Mouse (Mus musculus) cerebellum, postnatal 4 days (tissue): ENCODE measurements at regions not wholly inside any gene's neighbourhood (a gene's known extent, or its start where the extent isn't known, plus 50 kb on each side); places are given as distances from the start of the nearest gene placed in this dataset.

ENCODE experiments used
- DNase-seq, 2 experiments: peaks; one replicate each; pipeline ENCODE4 v3.0.0; 2022; ENCODE audit warnings: low spot score in 2 of 2, mixed read lengths in 1 of 2

DNA sequence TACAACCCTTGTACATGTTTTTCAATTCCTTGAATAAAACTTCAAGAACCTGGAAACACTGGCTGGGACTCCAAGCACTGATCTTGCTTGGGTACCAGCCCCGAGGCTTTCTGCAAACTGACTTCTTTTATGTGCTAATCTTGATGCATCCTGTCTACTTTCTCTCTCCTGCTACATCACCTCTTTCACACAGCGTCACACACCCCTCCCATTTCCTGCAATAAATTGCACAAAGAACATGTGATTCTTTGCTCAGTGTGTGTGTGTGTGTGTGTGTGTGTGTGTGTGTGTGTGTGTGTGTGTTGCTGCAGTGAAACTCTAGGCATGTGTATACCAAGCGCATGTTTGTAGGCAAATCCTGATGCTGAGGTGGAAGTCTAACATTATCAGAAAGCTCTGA lies 487.7 kb upstream of the Hs6st1 start:
- no peak for DNase-seq

DNA sequence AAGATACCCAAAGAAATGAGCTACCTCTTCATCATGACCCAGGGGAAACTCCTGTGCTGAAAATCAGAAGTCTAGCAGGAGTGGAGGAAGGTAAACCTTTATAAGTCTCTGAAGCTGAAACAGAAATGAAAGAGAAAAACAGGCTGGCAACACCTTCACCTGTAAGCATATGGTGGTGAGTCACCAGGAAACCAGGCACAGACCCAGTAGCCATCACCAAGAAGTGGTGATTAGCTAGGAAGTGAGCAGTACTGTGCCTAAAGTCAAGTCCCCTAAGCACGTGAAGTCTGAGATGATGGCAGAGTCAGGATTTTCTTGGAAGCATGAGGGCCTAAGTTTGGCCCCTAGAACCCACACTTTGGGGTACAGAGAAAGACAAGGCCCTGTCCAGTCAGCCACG lies 480.3 kb upstream of the Hs6st1 start:
- no peak for DNase-seq

DNA sequence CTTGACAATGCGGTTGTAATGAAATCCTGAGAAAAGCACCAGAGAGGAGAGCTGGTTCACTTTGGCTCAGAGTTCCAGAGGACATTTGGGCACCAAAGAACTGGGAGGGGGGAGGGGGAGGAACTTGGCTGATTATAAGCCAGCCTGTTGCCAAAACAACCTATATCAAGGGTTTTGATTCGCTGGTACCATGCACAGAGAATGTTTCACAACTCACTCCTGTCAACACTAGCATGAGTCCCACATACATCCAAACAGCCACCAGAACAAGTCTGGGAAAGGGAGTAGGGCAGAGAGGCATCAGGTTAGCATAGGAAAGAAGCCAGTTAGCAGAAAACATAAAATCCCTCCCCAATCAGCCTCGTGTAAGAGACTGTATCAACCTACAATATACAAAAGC lies 479.3 kb upstream of the Hs6st1 start:
- DNase-seq, result no peak

DNA sequence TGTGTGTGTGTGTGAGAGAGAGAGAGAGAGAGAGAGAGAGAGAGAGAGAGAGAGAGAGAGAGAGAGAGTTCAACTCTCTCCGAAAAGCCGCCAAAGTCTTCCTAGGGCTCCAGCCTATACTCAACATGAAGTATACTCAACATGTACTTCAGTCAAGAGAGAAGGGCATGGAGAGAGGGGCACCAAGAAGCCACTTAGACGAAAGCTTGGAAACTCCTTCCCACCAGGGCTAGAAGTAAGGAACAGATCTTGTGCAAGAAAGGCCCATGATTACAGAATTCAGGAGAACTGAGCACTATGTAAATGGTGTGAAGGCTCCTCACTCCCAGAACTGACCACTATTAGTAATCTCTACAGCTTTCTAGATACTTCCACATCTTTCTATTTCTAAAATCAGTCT lies 467.4 kb upstream of the Hs6st1 start:
- no peak for DNase-seq

DNA sequence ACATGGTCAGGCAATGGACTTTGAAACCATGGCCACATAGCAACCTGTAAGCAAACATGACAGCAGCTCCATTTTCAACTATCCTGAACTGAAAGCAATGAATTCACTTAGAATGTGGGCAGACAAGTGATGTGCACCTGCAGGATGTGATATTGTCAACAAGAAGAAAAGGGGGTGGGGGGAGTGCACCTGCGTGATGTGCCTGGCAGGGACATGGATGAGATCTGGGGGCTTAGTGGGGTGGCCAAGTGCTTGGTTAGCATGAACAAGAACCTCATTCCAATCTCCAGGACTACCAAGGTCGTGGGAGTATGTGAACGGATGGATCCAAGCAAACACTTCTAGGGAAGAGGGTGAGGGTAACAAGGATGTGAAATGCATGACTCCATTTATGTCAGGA lies 453.1 kb upstream of the Hs6st1 start:
- no peak for DNase-seq

DNA sequence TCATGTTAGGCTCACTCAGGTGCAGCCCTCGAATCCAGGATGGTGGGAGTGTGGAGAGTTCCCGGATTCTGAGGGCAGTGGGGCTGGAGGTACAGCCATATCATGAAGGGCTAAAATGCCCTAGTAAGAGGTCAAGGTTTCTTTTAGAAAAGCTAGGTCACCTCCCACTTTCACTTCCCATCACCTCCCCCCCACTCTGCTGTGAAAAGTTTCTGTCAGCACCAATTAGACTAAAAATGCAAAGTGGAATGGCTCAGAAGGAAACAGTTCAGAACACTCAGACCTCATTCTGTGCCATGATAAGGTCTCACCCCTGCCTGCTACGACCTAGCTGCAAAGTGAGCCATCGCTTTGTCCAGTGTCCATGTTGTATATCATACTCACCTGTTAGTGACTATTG lies 448.7 kb upstream of the Hs6st1 start:
- no peak for DNase-seq

DNA sequence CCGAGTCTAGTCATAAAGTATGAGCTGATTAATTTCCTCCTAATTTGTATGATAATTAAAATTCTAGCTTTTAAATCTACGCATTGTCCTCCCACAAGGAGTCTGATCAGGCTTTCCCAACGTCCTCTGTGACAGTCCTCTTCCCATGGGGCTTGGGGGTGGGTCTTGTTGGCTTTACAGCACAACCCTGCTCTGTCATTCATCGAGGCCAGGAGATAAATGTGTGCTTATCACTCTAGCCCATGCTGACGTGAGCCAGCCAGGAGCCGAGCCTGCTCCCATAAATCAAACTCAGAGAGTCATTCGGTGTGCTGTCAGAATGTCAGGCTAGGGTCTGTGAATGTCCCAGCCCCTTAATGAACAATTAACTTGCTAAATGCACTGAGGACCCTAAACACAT lies 425.6 kb upstream of the Hs6st1 start:
- no peak for DNase-seq

DNA sequence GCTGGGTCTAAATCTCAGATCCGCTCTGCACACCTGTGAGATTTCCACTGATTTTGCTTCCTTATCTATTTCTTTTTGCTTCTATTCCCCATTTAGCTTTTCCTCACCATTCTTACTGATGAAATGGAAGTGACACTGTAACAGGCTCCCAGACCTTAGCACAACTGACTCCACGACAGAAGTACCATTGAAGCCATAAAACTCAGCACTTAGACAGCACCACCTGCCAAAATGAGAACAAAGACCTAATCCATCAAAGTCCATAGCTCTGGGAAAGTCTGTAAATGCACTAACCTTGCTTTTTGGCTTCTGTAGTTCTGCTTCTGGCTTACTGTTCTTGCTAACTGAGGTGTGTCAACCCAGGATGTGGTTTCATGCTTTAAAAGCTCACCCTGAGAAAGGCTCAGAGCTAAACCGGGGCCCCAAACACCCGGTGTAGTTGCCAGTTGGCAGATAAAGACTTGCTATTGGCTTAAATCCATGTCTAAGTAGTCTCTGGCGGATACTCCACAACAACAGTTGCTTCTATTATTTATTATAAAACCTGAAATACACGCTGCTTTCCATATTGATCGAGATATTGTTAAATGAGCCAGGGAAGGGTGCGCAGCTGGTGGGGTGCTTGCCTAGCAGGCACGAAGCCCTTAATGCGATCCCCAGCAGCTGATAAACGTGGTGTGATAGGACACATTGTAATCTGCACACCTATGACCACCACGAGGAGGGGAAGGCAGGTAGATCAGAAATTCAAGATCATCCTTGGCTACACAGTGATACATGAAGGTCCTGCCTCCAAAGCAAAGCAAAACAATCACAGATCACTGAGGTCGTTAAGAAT lies 414.9 kb upstream of the Hs6st1 start:
- DNase-seq, result no peak

DNA sequence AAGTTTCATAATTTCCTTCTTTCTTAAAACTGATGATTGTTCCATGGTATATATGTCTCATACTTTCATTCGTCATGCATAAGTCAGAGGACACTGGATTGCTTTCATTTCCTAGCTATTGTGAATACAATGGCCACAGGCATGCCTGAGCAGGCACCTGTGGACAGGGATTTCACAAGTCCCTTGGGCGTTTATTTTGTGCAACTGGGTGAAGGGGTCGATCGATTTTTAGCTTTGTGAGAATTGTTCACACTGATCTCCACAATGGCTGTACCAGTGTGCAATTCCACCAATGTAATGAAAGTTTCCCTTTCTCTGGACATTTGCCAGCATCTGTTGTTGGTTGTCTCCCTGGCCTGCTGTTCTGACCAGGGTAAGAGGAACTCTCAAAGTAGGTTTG lies 405.2 kb upstream of the Hs6st1 start:
- DNase-seq, result no peak

DNA sequence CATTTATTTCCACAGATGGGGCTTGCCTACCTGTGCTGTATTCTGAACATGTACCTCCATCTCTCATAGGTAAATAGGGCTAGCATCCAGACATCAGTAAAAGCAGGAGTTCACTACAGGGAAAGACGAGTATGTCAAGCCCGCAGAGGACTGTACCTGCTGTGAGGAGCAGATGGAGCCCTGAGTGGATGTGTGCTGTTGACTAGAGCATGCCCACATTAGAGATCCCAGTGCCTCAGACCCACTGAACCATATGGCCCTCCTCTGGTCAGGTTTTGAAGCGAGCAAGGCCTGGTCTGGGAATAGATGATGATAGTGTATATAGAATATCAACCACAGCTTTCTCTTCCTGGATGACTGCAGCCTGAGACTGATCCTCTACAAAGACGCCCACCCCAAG lies 394.7 kb upstream of the Hs6st1 start:
- DNase-seq, result no peak

DNA sequence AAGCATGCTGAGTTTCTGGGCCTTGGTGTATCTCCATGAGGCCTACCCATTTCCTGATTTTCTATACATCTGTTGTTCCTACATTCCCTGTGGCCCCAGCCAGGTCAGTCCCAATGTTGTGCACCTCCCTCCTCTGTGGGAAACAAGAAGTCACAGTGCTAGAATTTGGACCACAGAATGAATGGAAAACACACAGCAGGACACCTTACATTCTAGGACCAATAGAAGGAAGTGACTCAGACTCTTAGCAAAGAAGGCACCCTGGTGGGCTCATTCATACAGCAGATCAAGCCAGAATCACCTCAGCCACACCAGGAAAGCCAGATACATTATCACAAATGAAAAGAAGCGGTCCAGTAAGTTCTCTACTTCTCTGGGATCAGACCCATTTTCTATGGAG lies 394.2 kb upstream of the Hs6st1 start:
- no peak for DNase-seq

DNA sequence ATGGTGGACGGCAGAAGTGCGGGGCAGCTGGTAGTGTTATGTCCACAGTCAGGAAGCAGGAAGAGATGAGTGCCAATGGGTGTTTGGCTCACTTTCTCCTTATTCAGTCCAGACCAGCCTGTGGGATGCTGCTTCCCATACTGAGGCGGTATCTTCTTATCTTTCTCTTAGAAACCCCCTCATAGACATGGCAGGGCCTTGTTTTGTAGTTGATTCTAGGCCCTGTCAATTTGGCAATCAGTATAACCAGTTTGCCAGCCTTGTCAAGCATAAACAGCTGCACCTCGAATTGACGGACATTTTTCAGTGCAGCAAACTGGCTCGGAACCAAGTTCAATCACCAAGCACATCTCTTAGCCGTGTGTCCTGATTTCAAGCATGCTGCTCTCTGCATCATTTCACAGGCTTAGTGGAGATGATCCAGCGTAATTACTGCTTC lies 385.7 kb upstream of the Hs6st1 start:
- peak in 1 of 2 experiments; percentile 12 for DNase-seq

DNA sequence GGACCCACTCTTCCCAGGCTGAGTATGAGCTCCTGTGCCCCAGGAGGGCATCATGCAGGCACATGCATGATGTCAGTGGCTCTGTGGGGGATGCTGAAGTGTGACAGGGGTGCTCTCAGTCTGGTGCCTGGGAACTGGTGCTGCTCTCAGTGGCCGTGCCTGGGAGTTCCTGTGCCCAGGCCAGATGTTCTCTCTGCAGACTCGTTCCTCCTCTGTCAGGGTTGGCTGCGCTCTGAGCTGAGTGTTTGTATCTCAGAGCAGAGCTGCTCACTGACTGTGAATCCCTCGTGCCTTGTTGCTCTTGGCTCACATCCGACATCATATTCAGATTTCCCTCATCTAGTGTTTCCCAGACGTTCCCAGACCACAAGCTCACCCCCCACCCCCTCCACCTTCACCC lies 382.5 kb upstream of the Hs6st1 start:
- DNase-seq, result no peak

DNA sequence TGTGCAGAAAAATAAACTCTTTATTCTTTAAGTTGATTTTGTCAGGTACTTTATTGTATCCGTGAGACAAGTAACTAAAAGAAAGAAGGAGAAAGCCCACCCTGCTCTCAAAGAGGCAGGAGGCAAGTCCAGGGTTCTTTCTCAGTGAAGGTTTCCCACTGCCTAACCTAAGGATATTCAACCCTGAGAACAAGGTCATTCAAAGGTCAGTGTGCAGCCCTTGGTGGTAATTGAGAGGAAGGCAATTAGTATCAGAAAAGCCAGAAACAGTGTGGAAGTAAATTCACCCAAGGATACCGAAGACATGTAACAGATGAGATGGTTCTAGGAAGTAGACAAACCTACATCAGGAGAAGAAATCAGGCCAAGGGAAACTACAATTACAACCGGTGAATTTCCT lies 373.9 kb upstream of the Hs6st1 start:
- DNase-seq, result no peak

DNA sequence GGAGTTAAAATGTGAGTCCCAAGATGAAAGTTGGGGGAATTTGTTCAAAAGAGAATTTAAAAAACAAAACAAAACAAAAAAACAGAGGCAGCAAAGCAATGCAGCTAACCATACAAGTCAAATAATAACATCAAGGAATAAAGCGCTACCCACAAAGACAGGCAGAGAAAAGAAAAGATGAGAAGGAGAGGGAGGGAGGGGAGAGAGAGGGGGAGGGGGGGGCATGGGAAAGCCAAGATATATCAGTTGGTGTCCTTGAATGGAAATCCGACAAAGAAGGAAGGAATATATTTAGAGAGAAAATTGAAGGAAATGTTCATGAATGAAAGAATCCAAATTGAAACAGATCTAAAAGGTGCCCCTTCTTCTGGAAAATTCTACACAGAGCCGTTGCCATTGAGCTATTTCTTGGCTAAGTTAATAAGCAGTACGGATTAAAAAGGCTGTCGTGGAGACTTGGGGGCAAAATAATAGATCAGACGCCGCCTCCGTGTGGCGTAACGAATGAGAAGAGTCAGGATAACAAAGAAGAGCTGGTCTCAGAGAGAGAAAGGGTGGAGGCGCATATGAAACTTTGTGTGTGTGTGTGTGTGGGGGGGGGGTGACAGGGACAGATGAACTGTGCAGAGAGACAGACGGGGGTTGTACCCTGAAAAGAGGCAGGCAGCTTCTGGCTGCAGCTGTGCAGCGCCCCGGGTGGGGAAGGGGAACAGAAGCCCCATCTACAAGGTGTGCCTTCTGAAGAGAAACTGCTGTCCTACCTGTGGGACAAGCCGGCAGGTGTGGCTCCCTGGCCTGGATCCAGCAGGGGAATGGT lies 373.2 kb upstream of the Hs6st1 start:
- no peak for DNase-seq

DNA sequence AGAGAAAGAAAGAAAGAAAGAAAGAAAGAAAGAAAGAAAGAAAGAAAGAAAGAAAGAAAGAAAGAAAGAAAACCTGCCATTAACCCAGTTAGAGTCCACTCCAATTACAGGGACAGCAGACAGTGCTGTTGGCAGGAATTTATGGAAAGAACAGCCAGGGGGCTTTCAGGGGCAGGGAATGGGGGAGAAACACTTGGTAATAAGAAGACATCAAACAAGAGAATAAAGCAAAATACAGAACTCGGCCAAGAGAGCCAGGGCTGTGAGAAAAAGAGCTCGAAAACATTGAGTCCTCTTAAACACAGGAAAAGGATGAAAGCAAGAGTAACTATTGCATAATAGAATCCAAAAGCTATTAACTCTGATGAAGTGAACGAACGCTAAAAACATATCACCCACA lies 371.0 kb upstream of the Hs6st1 start:
- no peak for DNase-seq

DNA sequence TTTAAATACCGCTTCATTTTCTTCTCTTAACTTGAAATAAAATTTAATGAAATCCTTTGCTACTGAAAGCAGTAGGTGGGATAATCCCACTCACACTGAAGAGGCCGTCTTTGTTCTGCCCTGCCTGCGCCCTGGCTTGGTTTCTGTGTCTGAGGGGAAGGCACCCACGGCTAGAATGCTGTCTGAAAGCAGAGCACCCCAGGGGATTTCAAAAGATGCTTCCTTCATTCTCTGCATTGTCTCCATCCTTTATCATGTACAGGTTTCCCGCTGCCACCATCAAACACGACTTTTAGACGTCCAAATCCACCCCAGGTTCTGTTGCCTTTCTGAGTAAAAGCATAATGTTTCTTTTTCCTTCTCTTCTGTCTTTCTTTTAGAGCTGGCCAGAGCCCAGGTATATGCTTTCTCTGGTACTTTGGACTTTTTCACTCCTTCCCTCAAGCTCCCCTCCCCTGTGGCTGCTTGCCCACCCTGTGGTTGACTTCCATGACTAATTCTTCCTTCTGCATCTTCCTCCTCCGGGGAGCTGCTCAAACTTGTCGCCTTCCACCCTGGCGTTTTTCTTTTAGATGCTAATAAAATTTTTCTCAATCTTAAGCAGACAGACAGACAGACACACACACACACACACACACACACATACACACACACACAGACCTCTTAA lies 370.2 kb upstream of the Hs6st1 start:
- no peak for DNase-seq

DNA sequence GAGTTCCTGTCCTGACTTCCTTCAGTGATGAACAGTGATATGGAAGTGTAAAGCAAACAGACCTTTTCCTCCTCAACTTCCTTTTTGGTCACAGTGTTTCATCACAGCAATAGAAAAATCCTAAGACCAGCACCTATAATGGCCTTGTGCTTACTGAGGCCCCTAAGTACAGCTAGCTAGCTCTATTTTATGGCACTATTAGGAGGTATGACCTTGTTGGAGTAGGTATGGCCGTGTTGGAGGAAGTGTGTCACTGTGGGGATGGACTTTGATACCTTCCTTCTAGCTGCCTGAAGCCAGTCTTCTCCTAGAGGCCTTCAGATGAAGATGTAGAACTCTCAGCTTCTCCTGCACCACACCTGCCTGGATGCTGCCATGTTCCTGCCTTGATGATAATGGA lies 365.6 kb upstream of the Hs6st1 start:
- no peak for DNase-seq

DNA sequence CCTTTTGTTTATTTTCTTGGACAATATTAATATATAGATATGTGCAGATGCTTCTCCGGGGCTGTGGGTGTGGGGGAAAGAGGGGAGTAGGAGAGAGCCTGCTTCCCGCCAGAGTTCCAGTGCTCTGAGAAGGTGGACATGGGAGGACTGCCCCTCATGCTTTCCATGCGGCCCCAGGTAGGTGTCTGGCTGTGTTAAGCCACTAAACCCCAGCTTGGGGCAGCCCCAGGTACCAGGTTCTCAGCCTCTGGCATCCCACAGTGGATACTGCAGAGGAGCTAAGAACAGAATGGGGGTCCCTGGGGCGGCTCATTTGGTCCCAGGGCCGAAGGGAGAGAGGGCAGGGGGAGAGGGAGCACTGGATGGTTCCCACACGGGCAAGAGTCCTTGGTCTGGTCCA lies 361.9 kb upstream of the Hs6st1 start:
- no peak for DNase-seq

DNA sequence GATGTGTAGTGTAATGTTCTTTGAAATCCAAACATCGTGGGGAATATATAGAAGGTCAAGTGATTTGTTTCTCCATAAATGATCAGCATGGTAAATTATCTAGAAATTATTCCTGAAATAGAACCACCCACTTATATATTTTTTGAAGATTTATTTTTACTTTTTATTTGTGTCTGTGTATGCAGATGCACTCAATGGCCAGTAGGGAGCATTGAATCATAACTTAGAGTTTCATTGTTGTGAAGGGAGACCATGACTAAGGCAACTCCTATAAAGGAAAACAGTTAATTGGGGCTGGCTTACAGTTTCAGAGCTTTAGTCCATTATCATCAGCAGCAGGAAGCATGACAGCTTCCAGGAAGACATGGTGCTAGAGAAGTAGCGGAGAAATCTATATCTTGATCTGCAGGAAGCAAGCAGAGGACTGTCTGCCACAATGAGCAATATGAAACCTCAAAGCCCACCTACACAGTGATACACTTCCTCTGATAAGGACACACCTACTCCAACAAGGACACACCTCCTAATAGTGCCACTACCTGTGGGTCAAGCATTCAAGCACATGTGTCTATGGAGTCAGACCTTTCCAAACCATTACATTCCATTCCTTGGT lies 359.9 kb upstream of the Hs6st1 start:
- DNase-seq, result no peak

DNA sequence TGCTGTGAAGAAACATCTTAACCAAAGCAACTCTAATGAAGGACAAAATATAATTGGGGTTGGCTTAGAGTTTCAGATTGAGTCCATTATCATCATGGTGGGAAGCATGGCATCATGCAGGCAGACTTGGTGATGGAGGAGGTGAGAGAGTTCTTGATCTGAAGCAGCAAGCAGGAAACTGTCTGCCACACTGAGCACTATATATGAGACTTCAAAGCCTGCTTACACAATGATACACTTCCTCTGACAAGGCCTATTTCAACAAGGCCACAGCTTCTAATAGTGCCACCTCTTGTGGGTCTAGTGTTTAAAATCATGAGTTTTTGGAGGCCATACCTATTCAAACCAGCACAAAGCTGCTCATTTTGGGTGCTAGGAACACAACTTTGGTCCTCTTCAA lies 359.0 kb upstream of the Hs6st1 start:
- DNase-seq, result no peak

DNA sequence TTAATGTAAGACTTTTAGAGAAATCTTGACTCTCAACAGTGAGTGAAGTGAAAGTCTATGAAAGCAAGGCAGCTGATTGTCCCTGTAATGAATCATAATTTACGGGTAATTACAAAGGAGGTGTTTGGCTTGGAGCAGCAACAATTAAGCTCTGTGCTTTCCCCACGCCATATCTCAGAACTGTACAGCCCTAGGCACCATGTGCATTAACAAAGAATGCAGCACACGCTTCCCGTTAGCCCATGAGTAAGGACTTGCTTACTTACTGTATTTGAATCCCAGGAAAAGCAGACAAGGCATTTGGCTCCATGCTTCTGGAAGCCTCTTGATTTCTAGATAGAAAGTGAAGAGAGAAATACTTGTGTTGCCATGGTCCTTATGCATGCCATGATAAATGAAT lies 354.2 kb upstream of the Hs6st1 start:
- no peak for DNase-seq
